Mouse (Mus musculus): Measurements from ENCODE around the gene Sox6.
"Not testable (repeated sequence)": the region's sequence is repeated elsewhere in the genome, so short reads cannot be mapped to it uniquely, and the experiment has no call there.

Gene Sox6

GRCm38 (mm10) chr7:116038511-116038910 lies at the start of gene Sox6:
Gene Sox6, minus strand, starts transcription at chr7:116038796.
- DNase-seq (ENCODE audit: low read depth, low spot score): no peak

GRCm38 (mm10) chr7:116084366-116084765 lies 45.8 kb upstream of the Sox6 start, which contains the start of gene Gm4353:
Gene Gm4353, minus strand, starts transcription at chr7:116084635.
- not testable (repeated sequence) for DNase-seq (ENCODE audit: low read depth, low spot score)

- no peak for DNase-seq (ENCODE audit: low read depth, low spot score)
Measured at GRCm38 (mm10) chr7:116060739-116061138, 22.1 kb upstream of the Sox6 start.

- peak; percentile 35 for DNase-seq (ENCODE audit: low read depth, low spot score)
Measured at GRCm38 (mm10) chr7:116040470-116041019, 1.9 kb upstream of the Sox6 start.

GRCm38 (mm10) chr7:116039538-116040466 lies 1.2 kb upstream of the Sox6 start:
- peak; percentile 89 for DNase-seq (ENCODE audit: low read depth, low spot score)

DNA sequence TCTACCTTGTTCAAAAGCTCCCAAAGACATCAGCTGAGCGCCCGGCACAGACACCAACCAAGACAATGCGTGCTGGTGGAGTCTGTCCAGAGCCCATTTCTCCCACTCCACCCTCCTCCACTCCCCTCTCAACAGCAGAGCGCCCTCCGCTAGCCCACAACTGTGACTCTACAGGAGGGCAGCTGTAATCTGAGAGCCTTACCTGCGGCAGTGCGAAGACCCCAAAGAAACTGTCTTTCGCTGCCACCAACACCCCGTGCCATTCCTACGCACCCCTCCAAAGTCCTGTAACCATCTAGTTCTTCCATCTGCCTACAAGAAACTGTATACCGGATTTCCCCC lies 571 bp upstream of the Sox6 start, which contains the start of gene 1110004F10Rik:
Gene 1110004F10Rik (plus strand): TSS at position 202 of the 342 bp plus-strand sequence.
- peak; percentile 14 for DNase-seq (ENCODE audit: low read depth, low spot score)

- no peak for DNase-seq (ENCODE audit: low read depth, low spot score)
Measured at GRCm38 (mm10) chr7:116038024-116038423, 572 bp downstream of the Sox6 start.

- peak; percentile 23 for DNase-seq (ENCODE audit: low read depth, low spot score)
Measured at GRCm38 (mm10) chr7:116036591-116037555, 1.7 kb downstream of the Sox6 start.

- no peak for DNase-seq (ENCODE audit: low read depth, low spot score)
Measured at GRCm38 (mm10) chr7:116035504-116035903, 3.1 kb downstream of the Sox6 start.

DNA sequence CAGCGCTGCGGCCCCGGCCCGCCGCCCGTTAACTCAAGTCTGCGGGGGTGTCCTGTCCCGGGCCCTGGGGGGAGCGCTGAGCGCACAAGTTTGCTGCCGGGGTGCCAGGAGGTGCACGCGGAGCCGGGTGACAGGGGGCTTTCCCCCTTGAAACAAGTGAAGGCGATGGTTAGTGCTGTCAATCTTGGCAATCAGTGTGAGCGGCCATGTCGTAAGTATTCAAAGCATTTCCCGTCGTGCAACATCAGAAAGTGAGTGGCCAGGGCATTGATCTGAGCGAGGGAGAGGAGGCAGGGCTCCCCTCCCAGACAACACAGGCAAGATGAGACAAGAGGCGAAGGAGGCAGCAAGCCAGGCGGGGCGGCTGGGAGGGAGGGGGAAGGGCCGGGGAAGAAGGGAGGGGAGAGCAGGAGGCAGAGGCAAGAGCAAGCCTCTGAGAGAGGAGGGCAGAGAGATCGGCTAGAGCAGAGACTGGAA lies 4.3 kb downstream of the Sox6 start:
- peak; percentile 88 for DNase-seq (ENCODE audit: low read depth, low spot score)

GRCm38 (mm10) chr7:116033371-116034241 lies 5.0 kb downstream of the Sox6 start:
- DNase-seq (ENCODE audit: low read depth, low spot score): peak; percentile 65

DNA sequence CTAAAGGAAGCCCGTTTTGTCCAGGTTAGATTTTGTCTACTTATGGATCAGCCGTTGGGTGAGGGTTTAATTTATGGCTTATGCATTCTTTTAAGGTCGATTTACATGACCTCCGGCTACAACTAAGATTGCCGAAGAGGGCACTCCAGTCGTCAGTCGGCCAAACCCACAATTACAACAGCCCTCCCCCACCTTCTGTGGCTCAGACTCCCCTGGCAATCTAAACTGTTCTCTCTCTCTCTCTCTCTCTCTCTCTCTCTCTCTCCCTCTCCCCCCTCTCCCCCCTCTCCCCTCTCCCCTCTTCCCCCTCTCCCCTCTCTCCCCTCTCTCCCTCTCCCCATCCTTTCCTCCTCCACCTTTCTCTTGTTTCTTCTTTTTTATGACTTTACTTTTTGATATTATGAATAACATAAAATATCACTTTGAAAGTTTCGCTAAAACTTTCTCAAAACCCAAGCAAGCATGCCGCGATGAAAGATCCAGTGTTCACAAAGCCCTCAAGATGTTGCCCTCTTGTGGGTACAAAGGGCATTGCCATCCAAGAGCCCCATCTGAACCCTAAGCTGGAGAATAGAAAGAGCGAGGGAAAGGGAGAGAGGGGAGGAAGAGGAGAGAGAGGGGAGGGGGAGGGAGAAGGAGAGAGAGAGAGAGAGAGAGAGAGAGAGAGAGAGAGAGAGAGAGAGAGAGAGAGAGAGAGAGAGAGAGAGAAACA lies 5.8 kb downstream of the Sox6 start:
- peak; percentile 88 for DNase-seq (ENCODE audit: low read depth, low spot score)

GRCm38 (mm10) chr7:116031718-116032595 lies 6.6 kb downstream of the Sox6 start:
- peak; percentile 61 for DNase-seq (ENCODE audit: low read depth, low spot score)

GRCm38 (mm10) chr7:116031388-116031717 lies 7.2 kb downstream of the Sox6 start:
- DNase-seq (ENCODE audit: low read depth, low spot score): no peak

DNA sequence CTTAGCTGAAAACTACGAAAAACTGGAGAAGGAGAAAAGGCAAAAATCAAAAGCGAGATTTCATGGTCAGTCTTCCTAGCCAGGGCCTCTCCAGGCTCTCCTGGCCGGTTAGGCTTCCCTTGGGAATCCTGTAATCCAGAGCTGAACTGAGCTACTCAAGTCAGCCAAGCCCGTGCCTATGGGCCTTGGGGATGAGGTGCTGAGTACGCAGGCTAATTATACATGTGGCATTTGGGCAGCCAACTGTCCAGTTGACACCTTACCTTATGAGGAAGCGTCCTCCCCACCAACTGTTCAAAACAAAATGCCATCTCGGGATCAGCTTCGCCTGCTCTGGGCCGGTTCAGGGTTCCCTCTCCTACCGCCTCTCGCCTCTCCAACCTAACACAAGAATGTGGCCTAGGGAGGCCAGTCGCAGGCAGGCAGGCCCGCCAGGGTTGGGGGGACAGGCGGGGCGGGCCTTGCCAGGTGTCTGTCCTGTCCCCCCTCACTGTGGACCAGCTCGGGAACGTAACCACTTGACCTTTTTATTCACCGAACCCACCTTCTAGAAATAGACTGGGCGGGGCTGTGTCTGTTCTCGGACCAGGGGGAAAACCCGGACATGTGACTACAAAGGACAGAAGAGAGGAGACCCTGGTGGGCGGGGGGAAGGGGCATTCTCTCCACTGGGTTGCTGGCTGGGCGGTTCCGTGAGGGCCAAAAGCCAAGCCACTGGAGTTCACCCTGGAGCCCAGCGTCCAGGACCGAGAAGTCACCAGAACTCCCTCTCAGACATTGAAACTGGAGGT lies 7.8 kb downstream of the Sox6 start:
- peak; percentile 47 for DNase-seq (ENCODE audit: low read depth, low spot score)

GRCm38 (mm10) chr7:116029991-116030390 lies 8.6 kb downstream of the Sox6 start:
- no peak for DNase-seq (ENCODE audit: low read depth, low spot score)

DNA sequence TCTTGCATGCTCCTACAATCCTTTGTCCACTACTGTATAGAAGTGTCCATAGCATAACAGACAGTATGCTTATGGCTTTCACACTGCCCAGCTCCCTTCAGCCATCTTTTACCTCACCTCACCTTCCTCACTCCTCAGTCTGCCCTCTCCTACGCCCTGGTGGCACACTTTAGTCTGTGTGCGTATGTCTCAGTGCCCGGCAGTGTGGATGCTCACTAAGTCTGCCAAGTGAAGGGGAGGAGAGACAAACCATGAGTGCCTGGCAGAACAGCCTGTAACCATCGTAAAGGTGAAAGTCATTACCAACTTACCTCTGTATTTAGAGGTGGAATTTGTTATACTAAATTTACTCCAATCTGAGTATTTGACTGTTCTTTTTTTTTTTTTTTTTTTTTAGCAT lies 35.9 kb downstream of the Sox6 start:
- DNase-seq (ENCODE audit: low read depth, low spot score): no peak

GRCm38 (mm10) chr7:115988109-115988779 lies 50.4 kb downstream of the Sox6 start:
- no peak for DNase-seq (ENCODE audit: low read depth, low spot score)
